Comparison of ENCODE assay signal across 14 mouse cellular contexts in genomic region chr6:113933261-113934151, GRCm38 (mm10).
A peak's percentile ranks its signal among the peaks of the same experiment; 100 is the strongest.
DNase-seq lines count a peak whose midpoint lies in the region; ATAC-seq and TF ChIP-seq lines count a peak whose summit lies in the region.
"Had no signal": no experiment of that assay in that cellular context is flagged by ENCODE, and none has a peak within 500 bp of the region (broad histone marks: within the 10 kb centered on the region; RNA-seq: fewer than 3 reads in every experiment).

No protein-coding gene starts in this region.

- no peaks in the 10 kb centered on the region for H3K4me1 ChIP-seq in embryonic facial prominence, embryonic 14.5 days (ENCODE audit: control insufficient read depth, insufficient read depth, low read length)
- peaks cover 27% of the 10 kb centered on the region for H3K4me1 ChIP-seq in embryonic facial prominence, embryonic 10.5 days
- H3K4me1 ChIP-seq in cortical plate, adult 2 months (ENCODE audit: control insufficient read depth, insufficient read depth, low read length), result peaks cover 22% of the 10 kb centered on the region
- H3K4me1 ChIP-seq: embryonic facial prominence, embryonic 15.5 days; liver, embryonic 13.5 days had no signal

- no peak for ATAC-seq in embryonic facial prominence, embryonic 14.5 days (ENCODE audit: low read depth)
- ATAC-seq in CD4-positive, CD25-positive, alpha-beta regulatory T cell, adult 4 months, result no peak
- ATAC-seq: activated CD4-positive, CD25-positive, alpha-beta regulatory T cell, adult 4 months; forebrain, embryonic 13.5 days had no signal

- peak; percentile 7 for DNase-seq in embryonic facial prominence, embryonic 14.5 days (ENCODE audit: low spot score)
- DNase-seq in embryonic facial prominence, embryonic 10.5 days (ENCODE audit: low spot score), result no peak
- DNase-seq in left cerebral cortex, adult 2 months (ENCODE audit: extremely low spot score in 1 of 2, low spot score in 2 of 2), result no peak
- no peak for DNase-seq in left cerebral cortex, postnatal 14 days (ENCODE audit: low spot score in 2 of 2)
- DNase-seq in cerebellum, adult 18-20 months, result peak; percentile 80 to 90
- DNase-seq in spleen, postnatal 10 days (ENCODE audit: low spot score in 2 of 2), result no peak
- DNase-seq: adrenal gland, postnatal 36 days; liver, embryonic 13.5 days; right cerebral cortex, postnatal 25 days had no signal

- intact Hi-C loops in left cerebral cortex, adult 2 months (cut with DNase I), result loop anchor here (1.0 to 5.0 kb wide), 4 partner anchors 43 to 141 kb away; no protein-coding TSS in a partner anchor
- intact Hi-C loops in left cerebral cortex, postnatal 14 days (cut with DNase I), result no loop called here

- H3K9ac ChIP-seq in embryonic facial prominence, embryonic 14.5 days (ENCODE audit: low read depth, low read length), result no peak overlapping the region
- H3K9ac ChIP-seq: embryonic facial prominence, embryonic 15.5 days; forebrain, embryonic 13.5 days; liver, embryonic 13.5 days had no signal

- no peaks in the 10 kb centered on the region for H3K9me3 ChIP-seq in embryonic facial prominence, embryonic 14.5 days (ENCODE audit: control insufficient read depth, low read length)
- no peaks in the 10 kb centered on the region for H3K9me3 ChIP-seq in embryonic facial prominence, embryonic 10.5 days
- H3K9me3 ChIP-seq: embryonic facial prominence, embryonic 15.5 days; forebrain, embryonic 13.5 days; liver, embryonic 13.5 days had no signal

- 60% methylated on average over 14 of the region's 14 CpGs for WGBS in embryonic facial prominence, embryonic 14.5 days
- 71% methylated on average over 14 of the region's 14 CpGs for WGBS in embryonic facial prominence, embryonic 10.5 days

- TF ChIP-seq CTCF in left cerebral cortex, adult 2 months (IDR thresholded peaks at IDR 0.05), result no peak
- TF ChIP-seq CTCF in cortical plate, adult 2 months (IDR thresholded peaks at IDR 0.05; ENCODE audit: extremely low read depth, insufficient read depth, low read length), result no peak

- H3K27ac ChIP-seq in embryonic facial prominence, embryonic 14.5 days (replicated peaks; ENCODE audit: low read depth, low read length), result no peak overlapping the region
- no peak overlapping the region for H3K27ac ChIP-seq in embryonic facial prominence, embryonic 10.5 days (replicated peaks)
- H3K27ac ChIP-seq in left cerebral cortex, adult 2 months, result peak overlapping the region; percentile 88
- peak overlapping the region; percentile 85 for H3K27ac ChIP-seq in cortical plate, adult 2 months (ENCODE audit: insufficient read depth, low read length)
- H3K27ac ChIP-seq: embryonic facial prominence, embryonic 15.5 days; forebrain, embryonic 13.5 days; liver, embryonic 13.5 days had no signal

- TF ChIP-seq POLR2A in cortical plate, adult 2 months (IDR thresholded peaks at IDR 0.05; ENCODE audit: extremely low read depth, insufficient read depth, low read length), result no peak

- H3K4me3 ChIP-seq in embryonic facial prominence, embryonic 14.5 days (ENCODE audit: low read depth, low read length), result no peak overlapping the region
- H3K4me3 ChIP-seq in embryonic facial prominence, embryonic 10.5 days, result no peak overlapping the region
- peak overlapping the region; percentile 10 for H3K4me3 ChIP-seq in left cerebral cortex, adult 2 months
- H3K4me3 ChIP-seq in cortical plate, adult 2 months (ENCODE audit: insufficient read depth, low read length), result no peak overlapping the region
- H3K4me3 ChIP-seq: embryonic facial prominence, embryonic 15.5 days; forebrain, embryonic 13.5 days; liver, embryonic 13.5 days had no signal

- no peaks in the 10 kb centered on the region for H3K36me3 ChIP-seq in embryonic facial prominence, embryonic 14.5 days (ENCODE audit: control insufficient read depth, insufficient read depth, low read length)
- no peaks in the 10 kb centered on the region for H3K36me3 ChIP-seq in embryonic facial prominence, embryonic 10.5 days (replicated peaks)
- H3K36me3 ChIP-seq: embryonic facial prominence, embryonic 15.5 days; liver, embryonic 13.5 days had no signal

- no peak overlapping the region for H3K4me2 ChIP-seq in embryonic facial prominence, embryonic 14.5 days (ENCODE audit: low read depth, low read length)
- H3K4me2 ChIP-seq: embryonic facial prominence, embryonic 15.5 days; forebrain, embryonic 13.5 days; liver, embryonic 13.5 days had no signal

- no peaks in the 10 kb centered on the region for H3K27me3 ChIP-seq in embryonic facial prominence, embryonic 14.5 days (replicated peaks; ENCODE audit: control insufficient read depth, insufficient read depth, low read length)
- H3K27me3 ChIP-seq in embryonic facial prominence, embryonic 10.5 days (replicated peaks; ENCODE audit: low read depth, poor library complexity, severe bottlenecking), result 0 out of 2 replicates have a peak, but pooled peaks cover 8% of the 10 kb centered on the region
- H3K27me3 ChIP-seq: embryonic facial prominence, embryonic 15.5 days; forebrain, embryonic 13.5 days; liver, embryonic 13.5 days had no signal

Comparison
In these comparisons a context has a peak if more than half of its experiments do, and no peak if none do; other contexts are left out.
1. DNase-seq: peak in embryonic facial prominence, embryonic 14.5 days (single experiment) and cerebellum, adult 18-20 months (2 of 2); none in embryonic facial prominence, embryonic 10.5 days (single experiment), left cerebral cortex, adult 2 months (0 of 2), left cerebral cortex, postnatal 14 days (0 of 2) and spleen, postnatal 10 days (0 of 2).
2. H3K27ac ChIP-seq: peak in left cerebral cortex, adult 2 months (single experiment) and cortical plate, adult 2 months (single experiment); none in embryonic facial prominence, embryonic 14.5 days (single experiment) and embryonic facial prominence, embryonic 10.5 days (single experiment).